ENCODE assay signal across 8 mouse cellular contexts in the genomic region with DNA sequence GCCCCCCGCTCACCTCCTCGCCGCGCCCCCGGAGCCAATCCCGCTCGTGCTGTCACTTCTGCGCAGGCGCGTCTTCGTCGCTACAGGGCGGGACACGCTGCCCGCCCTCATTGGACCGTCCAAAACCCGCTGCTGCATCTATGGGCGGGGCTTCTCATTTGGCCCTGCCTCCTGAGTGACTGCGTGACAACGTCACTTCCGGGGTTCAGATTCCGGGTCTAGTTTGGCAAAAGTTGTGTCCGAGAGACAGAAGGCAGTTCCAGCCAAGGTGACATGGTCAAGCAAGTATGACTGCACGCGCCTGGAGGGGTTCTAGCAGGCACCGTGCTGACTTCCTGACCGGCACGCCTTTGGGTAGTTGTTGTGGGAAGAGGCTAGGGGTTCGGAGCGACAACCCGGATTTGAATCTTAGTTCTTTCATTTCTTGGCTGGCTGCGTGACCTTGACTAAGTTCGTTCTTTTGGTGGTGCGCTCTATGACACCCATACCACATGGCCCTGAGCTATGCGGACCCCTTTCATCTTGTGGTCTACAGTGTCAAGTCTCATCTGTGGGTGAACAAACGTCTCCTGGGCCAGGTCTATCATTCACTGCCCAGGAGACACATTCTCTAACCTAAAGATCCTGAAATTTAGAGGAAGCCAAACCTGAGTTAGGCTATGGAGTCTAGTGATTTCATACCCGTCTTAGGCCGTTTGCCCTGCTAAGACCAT. TPM values are rescaled to one million over a fixed set of nuclear protein-coding genes. Genes with fewer than 3 reads are reported as not detected.
DNase-seq lines count a peak whose midpoint lies in the region; ATAC-seq and TF ChIP-seq lines count a peak whose summit lies in the region.

A gene (minus strand): TSS at position 121 of the 713 bp plus-strand sequence.

- peaks cover 50% of the 10 kb centered on the region for H3K36me3 ChIP-seq in embryonic facial prominence, embryonic 14.5 days (ENCODE audit: control insufficient read depth, insufficient read depth, low read length)
- no peaks in the 10 kb centered on the region for H3K36me3 ChIP-seq in heart, adult 2 months (ENCODE audit: control insufficient read depth, insufficient read depth, low read length)
- peaks cover 55% of the 10 kb centered on the region for H3K36me3 ChIP-seq in limb, embryonic 13.5 days
- peaks cover 11% of the 10 kb centered on the region for H3K36me3 ChIP-seq in midbrain, embryonic 16.5 days (ENCODE audit: control insufficient read depth, insufficient read depth, low read length)

- no peak for TF ChIP-seq CTCF in heart, adult 2 months (IDR thresholded peaks at IDR 0.05)

- TF ChIP-seq POLR2A in heart, adult 2 months (IDR thresholded peaks at IDR 0.05; ENCODE audit: insufficient read depth, low read depth, low read length) = peak; percentile 100

- H3K27ac ChIP-seq in embryonic facial prominence, embryonic 14.5 days (replicated peaks; ENCODE audit: low read depth, low read length) = peak within 1 kb of the TSS; percentile 93
- H3K27ac ChIP-seq in heart, adult 2 months = peak within 1 kb of the TSS; percentile 97
- peak within 1 kb of the TSS; percentile 87 for H3K27ac ChIP-seq in limb, embryonic 13.5 days
- peak within 1 kb of the TSS; percentile 97 for H3K27ac ChIP-seq in midbrain, embryonic 16.5 days (ENCODE audit: low read length)

- peak; percentile 99 for DNase-seq in 3T3-L1 (ENCODE audit: low read depth, low spot score)
- peak; percentile 88 to 99 for DNase-seq in adrenal gland, postnatal 4 days (ENCODE audit: low spot score in 2 of 2)
- DNase-seq in embryonic facial prominence, embryonic 14.5 days (ENCODE audit: low spot score) = peak; percentile 99
- peak; percentile 99 for DNase-seq in heart, adult 2 months
- peak; percentile 99 for DNase-seq in kidney, adult 8-10 months
- DNase-seq in spleen, postnatal 14 days (ENCODE audit: low spot score in 2 of 2) = peak; percentile 94 to 98

- peaks cover 26% of the 10 kb centered on the region for H3K4me1 ChIP-seq in embryonic facial prominence, embryonic 14.5 days (ENCODE audit: control insufficient read depth, insufficient read depth, low read length)
- H3K4me1 ChIP-seq in heart, adult 2 months (ENCODE audit: control insufficient read depth, insufficient read depth, low read length) = peaks cover 3% of the 10 kb centered on the region; the same call in 1 of the 2 replicates
- H3K4me1 ChIP-seq in limb, embryonic 13.5 days = peaks cover 47% of the 10 kb centered on the region
- H3K4me1 ChIP-seq in midbrain, embryonic 16.5 days (ENCODE audit: control insufficient read depth, insufficient read depth, low read length) = peaks cover 36% of the 10 kb centered on the region

- H3K79me2 ChIP-seq in heart, adult 2 months (replicated peaks; ENCODE audit: control insufficient read depth, insufficient read depth, low read length) = no peaks in the 10 kb centered on the region

- TF ChIP-seq EP300 in heart, adult 2 months (IDR thresholded peaks at IDR 0.05; ENCODE audit: insufficient read depth, low read depth, low read length) = peak; percentile 84

- peak; percentile 88 for ATAC-seq in embryonic facial prominence, embryonic 14.5 days (ENCODE audit: low read depth)
- ATAC-seq in limb, embryonic 13.5 days (ENCODE audit: low FRiP score, low read depth) = peak; percentile 88
- ATAC-seq in midbrain, embryonic 16.5 days = peak; percentile 89

- WGBS in embryonic facial prominence, embryonic 14.5 days = 1% methylated on average over 36 of the region's 38 CpGs
- WGBS in heart, adult 2 months = 1% methylated on average over 36 of the region's 38 CpGs
- 1% methylated on average over 38 of the region's 38 CpGs for WGBS in limb, embryonic 13.5 days
- 2% methylated on average over 38 of the region's 38 CpGs for WGBS in midbrain, embryonic 16.5 days

- H3K27me3 ChIP-seq in embryonic facial prominence, embryonic 14.5 days (replicated peaks; ENCODE audit: control insufficient read depth, insufficient read depth, low read length) = no peaks in the 10 kb centered on the region
- H3K27me3 ChIP-seq in heart, adult 2 months (ENCODE audit: control insufficient read depth, insufficient read depth, low read length) = no peaks in the 10 kb centered on the region
- H3K27me3 ChIP-seq in limb, embryonic 13.5 days = no peaks in the 10 kb centered on the region
- H3K27me3 ChIP-seq in midbrain, embryonic 16.5 days (ENCODE audit: control insufficient read depth, insufficient read depth, low read depth, low read length) = no peaks in the 10 kb centered on the region

- H3K9ac ChIP-seq in embryonic facial prominence, embryonic 14.5 days (ENCODE audit: low read depth, low read length) = peak within 1 kb of the TSS; percentile 88
- H3K9ac ChIP-seq in heart, adult 2 months (ENCODE audit: low read depth, low read length) = peak within 1 kb of the TSS; percentile 77
- H3K9ac ChIP-seq in limb, embryonic 13.5 days = peak within 1 kb of the TSS; percentile 82
- peak within 1 kb of the TSS; percentile 84 for H3K9ac ChIP-seq in midbrain, embryonic 16.5 days (ENCODE audit: low read depth, low read length)

- no peaks in the 10 kb centered on the region for H3K9me3 ChIP-seq in embryonic facial prominence, embryonic 14.5 days (ENCODE audit: control insufficient read depth, low read length)
- no peaks in the 10 kb centered on the region for H3K9me3 ChIP-seq in limb, embryonic 13.5 days
- no peaks in the 10 kb centered on the region for H3K9me3 ChIP-seq in midbrain, embryonic 16.5 days (replicated peaks; ENCODE audit: control insufficient read depth, low read length, poor library complexity, severe bottlenecking)

- H3K4me3 ChIP-seq in embryonic facial prominence, embryonic 14.5 days (ENCODE audit: low read depth, low read length) = peak within 1 kb of the TSS; percentile 78
- peak within 1 kb of the TSS; percentile 95 for H3K4me3 ChIP-seq in heart, adult 2 months
- peak within 1 kb of the TSS; percentile 70 for H3K4me3 ChIP-seq in limb, embryonic 13.5 days
- peak within 1 kb of the TSS; percentile 75 for H3K4me3 ChIP-seq in midbrain, embryonic 16.5 days (ENCODE audit: low read depth, low read length)

- H3K4me2 ChIP-seq in embryonic facial prominence, embryonic 14.5 days (ENCODE audit: low read depth, low read length) = peak within 1 kb of the TSS; percentile 92
- H3K4me2 ChIP-seq in limb, embryonic 13.5 days (replicated peaks) = peak within 1 kb of the TSS; percentile 93
- peak within 1 kb of the TSS; percentile 90 for H3K4me2 ChIP-seq in midbrain, embryonic 16.5 days (ENCODE audit: low read length)

- intact Hi-C loops in heart, adult 2 months (cut with DNase I) = loop anchor here (1.0 kb wide), 1 partner anchor 11 kb away; no protein-coding TSS in a partner anchor

RNA-seq across cellular contexts. Expression of the gene that starts here (rescaled TPM):
- 10 to 100 TPM; 61.6 to 66.4 TPM for total RNA-seq in adrenal gland, postnatal 4 days (2021)
- polyA plus RNA-seq in embryonic facial prominence, embryonic 14.5 days (2014; fragmentation: Nextera tagmentation; extraction: Ambion mirVana) = 72.4 and 81.0 TPM in 2 replicates
- 10 to 100 TPM; 23.2 to 24.7 TPM for total RNA-seq in heart, adult 2 months (2021)
- polyA plus RNA-seq in heart, adult 2 months (2012; rRNA removed) = 21.1 and 27.6 TPM in 2 replicates
- polyA plus RNA-seq in limb, embryonic 13.5 days (2015; fragmentation: Nextera tagmentation; extraction: Ambion mirVana) = 84.5 and 89.3 TPM in 2 replicates
- polyA plus RNA-seq in midbrain, embryonic 16.5 days (2015; fragmentation: Nextera tagmentation; extraction: Ambion mirVana) = 114 and 129 TPM in 2 replicates

Comparison
In these comparisons a context has a peak if more than half of its experiments do, and no peak if none do; other contexts are left out.
1. Peak in every context shown above with its lines: DNase-seq, ATAC-seq, H3K4me3 ChIP-seq and H3K27ac ChIP-seq.